Mouse (Mus musculus) kidney, postnatal 0 days (tissue): ENCODE measurements around the gene Amotl2. TPM values are rescaled to one million over a fixed set of nuclear protein-coding genes. Genes with fewer than 3 reads are reported as not detected.

Source experiments
- ATAC-seq: fragments of 200-750 bp; cut with Nextera tagmentation; replicated peaks from 2 replicates; pipeline ENCODE4 v1.8.0; 2017; ENCODE audit warnings: low read depth, moderate number of reproducible peaks, moderate TSS enrichment, moderate library complexity; ENCODE audit not compliant: low FRiP score
- DNase-seq: peaks from one replicate; pipeline ENCODE4 v3.0.0-alpha.2; 2016; ENCODE audit warnings: low spot score
- H3K27ac ChIP-seq: fragments of 300-500 bp; sonication (generic); 2 replicates; pipeline ENCODE4 v1.5.1; 2014; ENCODE audit warnings: mild to moderate bottlenecking
- H3K27me3 ChIP-seq: fragments of 300-500 bp; sonication (generic); 2 replicates; pipeline ENCODE4 v1.6.1; 2014; ENCODE audit warnings: low read length, mixed read lengths; ENCODE audit not compliant: insufficient read depth
- H3K36me3 ChIP-seq: fragments of 300-500 bp; sonication (generic); 2 replicates; pipeline ENCODE4 v1.6.1; 2014; ENCODE audit warnings: low read length, mixed read lengths; ENCODE audit not compliant: insufficient read depth
- H3K4me1 ChIP-seq: fragments of 300-500 bp; sonication (generic); replicated peaks from 2 replicates; pipeline ENCODE4 v1.6.1; 2014; ENCODE audit warnings: antibody characterized with exemption, low read length, mixed read lengths; ENCODE audit not compliant: insufficient read depth
- H3K4me2 ChIP-seq: fragments of 300-500 bp; sonication (generic); 2 replicates; pipeline ENCODE4 v1.6.1; 2014; ENCODE audit warnings: mild to moderate bottlenecking, low read length, moderate library complexity, mixed read lengths
- H3K4me3 ChIP-seq: fragments of 300-500 bp; sonication (generic); replicated peaks from 2 replicates; pipeline ENCODE4 v1.5.1; 2014; ENCODE audit warnings: low read depth, low read length
- H3K9ac ChIP-seq: fragments of 300-500 bp; sonication (generic); 2 replicates; pipeline ENCODE4 v1.6.1; 2014; ENCODE audit warnings: low read depth, low read length
- H3K9me3 ChIP-seq: fragments of 300-500 bp; sonication (generic); replicated peaks from 2 replicates; pipeline ENCODE4 v1.6.1; 2016; ENCODE audit warnings: low read length, inconsistent platforms, mixed read lengths
- CTCF ChIP-seq: IDR thresholded peaks from 2 replicates; pipeline ENCODE4 v1.5.1; 2016; ENCODE audit warnings: antibody characterized with exemption, low read depth, mild to moderate bottlenecking, moderate library complexity
- WGBS: fragments of 180-500 bp; shearing (Covaris S2); extraction: QIAGEN DNeasy Blood & Tissue Kit; methylation state at CpG from one replicate; pipeline ENCODE4 v1.1.7; 2014; 5-methylcytosine and 5-hydroxymethylcytosine counted together
- polyA plus RNA-seq: library from polyadenylated mRNA; unstranded; fragments of >200 nt; fragmentation: Nextera tagmentation; extraction: Ambion mirVana; gene quantifications from 2 replicates; pipeline ENCODE4 v1.2.1, GENCODE M21; 2015

Amotl2 gene
- polyA plus RNA-seq, 1 experiment from 2014 or later = 44.3 TPM

GRCm38 (mm10) chr9:102709504-102710135, 6.9 kb upstream of the Amotl2 start:
- H3K4me3 ChIP-seq = no peak overlapping the region
- H3K27ac ChIP-seq = no peak overlapping the region
- no peaks in the 10 kb centered on the region for H3K36me3 ChIP-seq
- H3K4me2 ChIP-seq = no peak overlapping the region
- DNase-seq (no peak), ATAC-seq (no peak; the same call in 1 of the 2 replicates)
- H3K27me3 ChIP-seq = no peaks in the 10 kb centered on the region
- H3K4me1 ChIP-seq = peaks cover 14% of the 10 kb centered on the region
- 60% methylated on average over 15 of the region's 15 CpGs for WGBS
- no peak for TF ChIP-seq CTCF
- no peak overlapping the region for H3K9ac ChIP-seq
- no peaks in the 10 kb centered on the region for H3K9me3 ChIP-seq

- ATAC-seq (no peak), DNase-seq (no peak)
- no peaks in the 10 kb centered on the region for H3K36me3 ChIP-seq
- no peak overlapping the region for H3K9ac ChIP-seq
- TF ChIP-seq CTCF = no peak
- no peak overlapping the region for H3K27ac ChIP-seq
- H3K4me2 ChIP-seq = no peak overlapping the region
- WGBS = 62% methylated on average over 5 of the region's 5 CpGs
- no peak overlapping the region for H3K4me3 ChIP-seq
- peaks cover 22% of the 10 kb centered on the region for H3K4me1 ChIP-seq
- no peaks in the 10 kb centered on the region for H3K27me3 ChIP-seq
- H3K9me3 ChIP-seq = no peaks in the 10 kb centered on the region
Measured at GRCm38 (mm10) chr9:102710520-102710919, 6.0 kb upstream of the Amotl2 start.

GRCm38 (mm10) chr9:102713797-102714196, 2.7 kb upstream of the Amotl2 start:
- H3K9ac ChIP-seq = no peak overlapping the region
- DNase-seq = no peak
- no peaks in the 10 kb centered on the region for H3K9me3 ChIP-seq
- WGBS = 57% methylated on average over 2 of the region's 2 CpGs
- H3K27me3 ChIP-seq = no peaks in the 10 kb centered on the region
- peaks cover 26% of the 10 kb centered on the region for H3K4me1 ChIP-seq
- no peak overlapping the region for H3K27ac ChIP-seq
- H3K36me3 ChIP-seq = no peaks in the 10 kb centered on the region
- no peak overlapping the region for H3K4me3 ChIP-seq
- ATAC-seq = no peak
- peak; percentile 80 for TF ChIP-seq CTCF
- H3K4me2 ChIP-seq = no peak overlapping the region

- Histone ChIP-seq H3K9ac (0 out of 2 replicates have a peak overlapping the region, but pooled peaks have one; percentile 3), H3K4me1 (peaks cover 25% of the 10 kb centered on the region)
Measured at GRCm38 (mm10) chr9:102714893-102715505, 1.5 kb upstream of the Amotl2 start.

GRCm38 (mm10) chr9:102715506-102715900, 969 bp upstream of the Amotl2 start:
- peaks cover 7% of the 10 kb centered on the region; the same call in 1 of the 2 replicates for H3K36me3 ChIP-seq
- DNase-seq (no peak), ATAC-seq (no peak)
- H3K27me3 ChIP-seq = no peaks in the 10 kb centered on the region
- peaks cover 26% of the 10 kb centered on the region for H3K4me1 ChIP-seq
- no peaks in the 10 kb centered on the region for H3K9me3 ChIP-seq
- WGBS = 61% methylated on average over 2 of the region's 2 CpGs
- no peak for TF ChIP-seq CTCF
- no peak overlapping the region for H3K4me2 ChIP-seq
- no peak overlapping the region for H3K4me3 ChIP-seq
- H3K27ac ChIP-seq = peak overlapping the region; percentile 51; the same call in 1 of the 2 replicates
- H3K9ac ChIP-seq = 0 out of 2 replicates have a peak overlapping the region, but pooled peaks have one; percentile 3

More at GRCm38 (mm10) chr9:102714893-102715505, 1.5 kb upstream of the Amotl2 start:
- ATAC-seq = no peak
- H3K4me3 ChIP-seq = no peak overlapping the region
- H3K36me3 ChIP-seq = 0 out of 2 replicates have a peak, but pooled peaks cover 2% of the 10 kb centered on the region
- H3K27me3 ChIP-seq = no peaks in the 10 kb centered on the region
- peak overlapping the region; percentile 51; the same call in 1 of the 2 replicates for H3K27ac ChIP-seq
- no peak overlapping the region for H3K4me2 ChIP-seq
- H3K9me3 ChIP-seq = no peaks in the 10 kb centered on the region
- WGBS = 14% methylated on average over 7 of the region's 7 CpGs
- peak; percentile 18; the same call in 1 of the 2 replicates for TF ChIP-seq CTCF
- peak; percentile 75 for DNase-seq

GRCm38 (mm10) chr9:102717164-102717885, 853 bp downstream of the Amotl2 start:
- peak overlapping the region; percentile 96 for H3K4me3 ChIP-seq
- peak overlapping the region; percentile 88 for H3K4me2 ChIP-seq
- no peaks in the 10 kb centered on the region for H3K27me3 ChIP-seq
- DNase-seq (peak; percentile 98), ATAC-seq (peak; percentile 86)
- H3K36me3 ChIP-seq = peaks cover 22% of the 10 kb centered on the region; the same call in 1 of the 2 replicates
- TF ChIP-seq CTCF = peak; percentile 59
- H3K4me1 ChIP-seq = peaks cover 45% of the 10 kb centered on the region
- peak overlapping the region; percentile 98 for H3K9ac ChIP-seq
- H3K27ac ChIP-seq = peak overlapping the region; percentile 99
- WGBS = under 1% methylated on average over 47 of the region's 50 CpGs
- no peaks in the 10 kb centered on the region for H3K9me3 ChIP-seq
